Mouse (Mus musculus): Measurements from ENCODE around the gene Smco2. TPM values are rescaled to one million over a fixed set of nuclear protein-coding genes. Genes with fewer than 3 reads are reported as not detected.

Gene Smco2
- polyA plus RNA-seq, 1 experiment from 2014 or later: 0.31 TPM

DNA sequence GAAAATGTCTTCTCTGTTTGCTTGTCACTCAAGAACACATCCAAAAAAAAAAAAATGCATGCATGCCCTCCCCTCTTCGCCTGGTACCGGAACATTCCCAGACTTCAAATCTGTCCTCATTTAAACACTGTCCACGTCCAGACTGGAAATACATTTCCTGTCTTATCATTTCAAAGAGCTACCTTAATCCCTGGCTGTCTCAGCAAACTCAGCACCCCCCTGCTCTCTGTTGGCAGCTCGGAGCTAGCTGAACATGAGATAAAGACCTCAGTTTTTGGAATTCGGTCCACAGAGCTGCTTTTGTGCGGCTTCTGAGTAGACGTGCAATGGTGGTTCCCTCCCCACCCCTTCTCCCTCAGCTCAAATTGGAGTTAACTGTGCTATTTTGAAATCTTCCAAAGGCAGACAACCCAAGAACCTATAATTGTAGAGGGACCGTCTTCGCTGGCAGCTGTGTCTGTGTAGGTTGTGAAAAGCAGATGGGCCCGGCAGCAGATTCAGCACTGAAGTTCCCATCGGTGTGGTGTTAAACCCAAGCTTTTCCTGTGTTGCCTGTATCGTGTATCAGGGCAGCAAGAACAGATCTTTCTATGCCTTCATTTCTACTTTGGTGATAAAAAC lies 27.6 kb downstream of the Smco2 start:
- ATAC-seq (ENCODE audit: insufficient number of reproducible peaks, insufficient read depth, low FRiP score, low read depth): peak; percentile 39; the same call in 1 of the 2 replicates
- peak overlapping the region; percentile 21 to 42; a peak in 3 of 4 replicates for H3K27ac ChIP-seq (replicated peaks in 1 of 2; ENCODE audit: control insufficient read depth in 1 of 2, insufficient read depth in 1 of 2, low read depth in 2 of 2, low read length in 2 of 2)
- no peaks in the 10 kb centered on the region for H3K36me3 ChIP-seq (ENCODE audit: control insufficient read depth, insufficient read depth, low read length)
- H3K9me3 ChIP-seq (ENCODE audit: control insufficient read depth, low read length): peaks cover 6% of the 10 kb centered on the region
- H3K27me3 ChIP-seq (ENCODE audit: control insufficient read depth, insufficient read depth, low read length): no peaks in the 10 kb centered on the region
- no peak overlapping the region for H3K9ac ChIP-seq (ENCODE audit: low read length)
- no peak overlapping the region for H3K4me3 ChIP-seq (ENCODE audit: control insufficient read depth in 1 of 2, insufficient read depth in 1 of 2, low read depth in 1 of 2, low read length in 2 of 2)
- H3K4me1 ChIP-seq (ENCODE audit: control insufficient read depth in 2 of 2, insufficient read depth in 2 of 2, low read length in 2 of 2): peaks cover 8 to 13% of the 10 kb centered on the region in 2 experiments; a peak in 3 of 4 replicates
- H3K4me2 ChIP-seq (ENCODE audit: low read length): no peak overlapping the region
- 43% methylated on average over 12 of the region's 12 CpGs for WGBS

DNA sequence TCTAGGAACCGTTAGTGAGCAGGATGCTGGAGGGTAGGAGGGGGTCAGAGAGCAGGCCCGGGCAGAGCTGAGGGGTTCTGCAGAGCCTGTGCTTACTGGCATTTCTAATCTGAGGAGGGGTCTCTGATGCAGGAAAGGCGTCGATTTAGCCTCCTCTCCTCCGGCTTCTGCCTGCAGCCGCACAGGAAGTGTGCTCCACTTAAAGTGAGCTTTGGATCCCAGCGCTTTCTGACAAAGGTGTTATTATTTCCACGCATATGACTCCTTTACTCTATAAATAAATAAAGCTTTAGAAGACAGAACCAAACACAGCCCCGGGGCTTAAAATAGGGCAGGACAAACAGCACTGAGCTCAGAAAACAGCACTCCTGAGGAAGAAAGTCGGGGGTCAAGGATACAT lies 29.0 kb downstream of the Smco2 start:
- H3K4me1 ChIP-seq (ENCODE audit: control insufficient read depth in 2 of 2, insufficient read depth in 2 of 2, low read length in 2 of 2): peaks cover 12 to 17% of the 10 kb centered on the region in 2 experiments
- ATAC-seq (ENCODE audit: insufficient number of reproducible peaks, insufficient read depth, low FRiP score, low read depth): no peak
- H3K27ac ChIP-seq (replicated peaks in 1 of 2; ENCODE audit: control insufficient read depth in 1 of 2, insufficient read depth in 1 of 2, low read depth in 2 of 2, low read length in 2 of 2): no peak overlapping the region
- no peak overlapping the region for H3K9ac ChIP-seq (ENCODE audit: low read length)
- no peaks in the 10 kb centered on the region for H3K36me3 ChIP-seq (ENCODE audit: control insufficient read depth, insufficient read depth, low read length)
- no peaks in the 10 kb centered on the region for H3K27me3 ChIP-seq (ENCODE audit: control insufficient read depth, insufficient read depth, low read length)
- no peak overlapping the region for H3K4me2 ChIP-seq (ENCODE audit: low read length)
- peaks cover 6% of the 10 kb centered on the region for H3K9me3 ChIP-seq (ENCODE audit: control insufficient read depth, low read length)
- no peak overlapping the region for H3K4me3 ChIP-seq (ENCODE audit: control insufficient read depth in 1 of 2, insufficient read depth in 1 of 2, low read depth in 1 of 2, low read length in 2 of 2)
- WGBS: 41% methylated on average over 10 of the region's 10 CpGs

DNA sequence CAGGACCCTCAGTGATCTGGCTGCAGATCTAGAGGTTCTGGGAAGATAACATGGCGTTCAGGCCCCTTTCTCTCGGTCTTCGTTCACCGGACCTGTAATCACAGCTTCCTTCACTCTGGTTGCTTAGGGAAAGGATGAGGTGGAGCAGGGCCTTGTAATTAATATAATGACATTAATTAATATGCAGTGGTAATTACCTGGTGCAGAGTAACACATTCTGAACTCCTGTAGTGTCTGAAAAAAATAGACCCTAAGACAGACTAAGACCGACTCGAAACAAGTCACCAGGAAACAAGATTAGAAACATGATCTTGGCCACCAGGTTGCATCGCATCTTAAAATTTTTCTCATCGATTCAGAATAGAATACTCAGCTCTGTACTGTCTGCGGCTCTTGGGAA lies 30.0 kb downstream of the Smco2 start:
- Histone ChIP-seq H3K9ac (ENCODE audit: low read length) (no peak overlapping the region), H3K27me3 (ENCODE audit: control insufficient read depth, insufficient read depth, low read length) (no peaks in the 10 kb centered on the region), H3K36me3 (ENCODE audit: control insufficient read depth, insufficient read depth, low read length) (no peaks in the 10 kb centered on the region), H3K27ac (replicated peaks in 1 of 2; ENCODE audit: control insufficient read depth in 1 of 2, insufficient read depth in 1 of 2, low read depth in 2 of 2, low read length in 2 of 2) (no peak overlapping the region), H3K4me1 (ENCODE audit: control insufficient read depth in 2 of 2, insufficient read depth in 2 of 2, low read length in 2 of 2) (peaks cover 12 to 20% of the 10 kb centered on the region in 2 experiments), H3K4me3 (ENCODE audit: control insufficient read depth in 1 of 2, insufficient read depth in 1 of 2, low read depth in 1 of 2, low read length in 2 of 2) (no peak overlapping the region), H3K4me2 (ENCODE audit: low read length) (no peak overlapping the region), H3K9me3 (ENCODE audit: control insufficient read depth, low read length) (peaks cover 6% of the 10 kb centered on the region)
- ATAC-seq (ENCODE audit: insufficient number of reproducible peaks, insufficient read depth, low FRiP score, low read depth): no peak
- WGBS: 88% methylated on average over 9 of the region's 9 CpGs

DNA sequence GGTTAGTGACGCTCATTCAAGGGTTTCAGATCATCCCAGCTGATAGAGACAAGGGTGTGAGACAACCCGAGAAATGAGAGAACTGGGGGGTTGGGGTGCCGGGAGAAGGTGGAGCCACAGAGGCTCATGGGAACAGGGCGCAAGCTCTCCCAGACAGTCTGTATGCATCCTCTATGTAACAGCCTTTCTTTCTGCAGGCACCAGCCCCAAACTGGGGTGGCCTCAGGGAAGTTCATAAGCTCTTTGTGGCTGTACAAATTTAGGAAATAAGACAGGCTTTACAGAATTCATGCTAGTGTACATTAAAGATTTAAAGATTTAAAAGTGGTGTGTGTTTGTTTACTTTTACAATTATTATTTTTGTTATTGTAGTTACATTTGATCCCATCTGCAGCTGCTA lies 30.4 kb downstream of the Smco2 start:
- no peak for ATAC-seq (ENCODE audit: insufficient number of reproducible peaks, insufficient read depth, low FRiP score, low read depth)
- Histone ChIP-seq H3K27ac (replicated peaks in 1 of 2; ENCODE audit: control insufficient read depth in 1 of 2, insufficient read depth in 1 of 2, low read depth in 2 of 2, low read length in 2 of 2) (no peak overlapping the region), H3K36me3 (ENCODE audit: control insufficient read depth, insufficient read depth, low read length) (no peaks in the 10 kb centered on the region), H3K9me3 (ENCODE audit: control insufficient read depth, low read length) (peaks cover 6% of the 10 kb centered on the region), H3K4me1 (ENCODE audit: control insufficient read depth in 2 of 2, insufficient read depth in 2 of 2, low read length in 2 of 2) (peaks cover 11 to 24% of the 10 kb centered on the region in 2 experiments), H3K27me3 (ENCODE audit: control insufficient read depth, insufficient read depth, low read length) (no peaks in the 10 kb centered on the region), H3K4me2 (ENCODE audit: low read length) (no peak overlapping the region), H3K9ac (ENCODE audit: low read length) (no peak overlapping the region), H3K4me3 (ENCODE audit: control insufficient read depth in 1 of 2, insufficient read depth in 1 of 2, low read depth in 1 of 2, low read length in 2 of 2) (no peak overlapping the region)
- 84% methylated on average over 4 of the region's 4 CpGs for WGBS

DNA sequence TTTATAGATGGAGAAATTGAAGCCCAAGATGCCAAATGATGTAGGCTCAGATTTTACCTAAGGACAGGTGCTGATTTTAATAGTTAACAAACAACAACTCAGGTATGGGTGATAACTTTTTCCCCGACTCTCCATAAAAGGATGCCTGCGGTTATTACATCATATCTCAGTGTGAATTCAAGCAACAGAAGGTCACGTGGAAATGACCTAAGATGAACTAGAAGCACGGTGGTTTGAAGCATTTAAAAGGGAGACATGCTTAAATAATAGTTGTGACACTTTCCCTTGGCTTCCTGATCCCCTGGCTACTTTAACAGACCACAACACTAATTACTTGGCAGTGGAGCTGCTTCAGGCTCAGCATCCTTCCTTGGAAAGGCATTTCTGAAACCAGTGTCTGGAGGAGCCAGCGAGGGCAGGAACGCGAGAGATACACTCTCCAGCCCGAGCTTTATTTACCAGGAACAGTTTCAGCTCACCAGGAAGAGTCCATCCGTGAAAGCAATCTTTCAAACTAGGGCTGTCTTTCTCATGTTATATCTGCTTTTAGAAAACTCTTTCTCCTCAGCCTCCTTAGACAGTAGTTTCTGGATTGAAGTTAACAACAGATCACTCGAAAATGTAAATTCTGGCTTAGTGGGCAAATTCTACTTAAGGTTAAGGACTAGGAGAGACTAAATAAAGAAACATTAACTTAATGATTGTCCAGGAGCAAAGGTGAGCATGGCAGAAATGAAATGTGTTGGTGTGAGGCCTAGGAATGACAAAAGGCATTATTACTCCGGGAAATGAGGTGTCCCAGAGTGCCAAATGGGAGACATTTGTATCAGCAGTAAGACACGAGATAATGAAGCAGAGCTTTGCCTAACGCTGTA lies 32.2 kb downstream of the Smco2 start:
- Histone ChIP-seq H3K9ac (ENCODE audit: low read length) (no peak overlapping the region), H3K4me3 (ENCODE audit: control insufficient read depth in 1 of 2, insufficient read depth in 1 of 2, low read depth in 1 of 2, low read length in 2 of 2) (no peak overlapping the region), H3K27ac (replicated peaks in 1 of 2; ENCODE audit: control insufficient read depth in 1 of 2, insufficient read depth in 1 of 2, low read depth in 2 of 2, low read length in 2 of 2) (no peak overlapping the region), H3K9me3 (ENCODE audit: control insufficient read depth, low read length) (peaks cover 1% of the 10 kb centered on the region), H3K4me1 (ENCODE audit: control insufficient read depth in 2 of 2, insufficient read depth in 2 of 2, low read length in 2 of 2) (peaks cover 11 to 26% of the 10 kb centered on the region in 2 experiments), H3K27me3 (ENCODE audit: control insufficient read depth, insufficient read depth, low read length) (no peaks in the 10 kb centered on the region), H3K36me3 (ENCODE audit: control insufficient read depth, insufficient read depth, low read length) (no peaks in the 10 kb centered on the region), H3K4me2 (ENCODE audit: low read length) (no peak overlapping the region)
- 43% methylated on average over 13 of the region's 13 CpGs for WGBS
- no peak for ATAC-seq (ENCODE audit: insufficient number of reproducible peaks, insufficient read depth, low FRiP score, low read depth)

DNA sequence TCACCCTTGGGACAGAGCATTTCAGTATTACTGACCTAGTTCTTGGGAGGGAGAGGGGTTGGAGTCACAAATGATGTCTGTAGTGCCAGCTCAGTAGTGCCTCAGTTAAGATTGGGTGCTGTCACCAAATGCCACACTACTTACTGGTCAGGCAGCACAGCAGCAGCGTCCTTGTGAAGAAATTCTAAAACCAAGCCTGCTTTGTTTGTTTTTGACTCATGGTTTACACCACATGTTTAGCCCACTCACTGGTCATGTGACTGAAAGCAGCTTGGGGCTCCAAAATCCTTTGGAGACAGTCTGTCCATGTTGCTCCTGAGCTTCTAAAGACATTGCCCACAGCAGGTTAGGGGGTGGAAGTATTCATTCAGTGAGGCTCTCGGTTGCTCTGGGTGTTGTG lies 33.5 kb downstream of the Smco2 start:
- H3K4me3 ChIP-seq (ENCODE audit: control insufficient read depth in 1 of 2, insufficient read depth in 1 of 2, low read depth in 1 of 2, low read length in 2 of 2): no peak overlapping the region
- H3K4me1 ChIP-seq (ENCODE audit: control insufficient read depth in 2 of 2, insufficient read depth in 2 of 2, low read length in 2 of 2): peaks cover 11 to 29% of the 10 kb centered on the region in 2 experiments
- no peak overlapping the region for H3K27ac ChIP-seq (replicated peaks in 1 of 2; ENCODE audit: control insufficient read depth in 1 of 2, insufficient read depth in 1 of 2, low read depth in 2 of 2, low read length in 2 of 2)
- H3K4me2 ChIP-seq (ENCODE audit: low read length): no peak overlapping the region
- H3K9ac ChIP-seq (ENCODE audit: low read length): no peak overlapping the region
- H3K36me3 ChIP-seq (ENCODE audit: control insufficient read depth, insufficient read depth, low read length): no peaks in the 10 kb centered on the region
- WGBS: 69% methylated on average over 2 of the region's 2 CpGs
- no peak for ATAC-seq (ENCODE audit: insufficient number of reproducible peaks, insufficient read depth, low FRiP score, low read depth)
- no peaks in the 10 kb centered on the region for H3K27me3 ChIP-seq (ENCODE audit: control insufficient read depth, insufficient read depth, low read length)
- no peaks in the 10 kb centered on the region for H3K9me3 ChIP-seq (ENCODE audit: control insufficient read depth, low read length)

DNA sequence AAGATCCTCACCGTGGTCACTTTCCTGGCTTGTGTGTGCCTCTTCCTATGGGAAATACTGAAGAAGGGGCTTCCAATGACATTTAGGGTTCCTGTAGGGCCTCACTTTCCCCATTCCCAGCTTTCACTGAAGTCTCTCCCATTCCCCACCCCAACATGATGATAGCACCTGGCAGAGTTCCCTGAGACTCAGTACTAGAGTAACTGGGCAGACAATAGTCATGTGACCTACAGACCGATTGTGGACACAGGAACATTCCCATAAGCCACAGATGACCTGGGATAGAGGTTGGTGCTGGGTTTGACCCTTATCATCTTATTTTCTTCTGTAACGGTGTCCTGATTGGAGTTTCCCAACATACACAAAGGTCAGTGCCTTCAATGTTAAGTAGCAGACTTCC lies 34.3 kb downstream of the Smco2 start:
- Histone ChIP-seq H3K9ac (ENCODE audit: low read length) (no peak overlapping the region), H3K9me3 (ENCODE audit: control insufficient read depth, low read length) (no peaks in the 10 kb centered on the region), H3K4me2 (ENCODE audit: low read length) (no peak overlapping the region), H3K27ac (replicated peaks in 1 of 2; ENCODE audit: control insufficient read depth in 1 of 2, insufficient read depth in 1 of 2, low read depth in 2 of 2, low read length in 2 of 2) (no peak overlapping the region), H3K27me3 (ENCODE audit: control insufficient read depth, insufficient read depth, low read length) (no peaks in the 10 kb centered on the region), H3K4me3 (ENCODE audit: control insufficient read depth in 1 of 2, insufficient read depth in 1 of 2, low read depth in 1 of 2, low read length in 2 of 2) (no peak overlapping the region), H3K36me3 (ENCODE audit: control insufficient read depth, insufficient read depth, low read length) (no peaks in the 10 kb centered on the region), H3K4me1 (ENCODE audit: control insufficient read depth in 2 of 2, insufficient read depth in 2 of 2, low read length in 2 of 2) (peaks cover 11 to 26% of the 10 kb centered on the region in 2 experiments)
- no peak for ATAC-seq (ENCODE audit: insufficient number of reproducible peaks, insufficient read depth, low FRiP score, low read depth)
- WGBS: 61% methylated on average over 3 of the region's 3 CpGs
